Mouse (Mus musculus) cerebellum, adult 18-20 months (tissue): ENCODE measurements at regions not wholly inside any gene's neighbourhood (a gene's known extent, or its start where the extent isn't known, plus 50 kb on each side); places are given as distances from the start of the nearest gene placed in this dataset.

Experiments
- DNase-seq, 2 experiments: peaks; one replicate each; pipeline ENCODE4 v3.0.0; 2021

GRCm38 (mm10) chr7:35948794-35949193 is 146.0 kb upstream of the Zfp507 start:
- no peak for DNase-seq

- DNase-seq, result no peak
Measured at GRCm38 (mm10) chr7:35948389-35948788, 145.6 kb upstream of the Zfp507 start.

GRCm38 (mm10) chr7:35941086-35941485 is 138.3 kb upstream of the Zfp507 start:
- no peak for DNase-seq

- DNase-seq, result no peak
Measured at GRCm38 (mm10) chr7:35938123-35938869, 135.5 kb upstream of the Zfp507 start.

- no peak for DNase-seq
Measured at GRCm38 (mm10) chr7:35926749-35927148, 123.9 kb upstream of the Zfp507 start.

GRCm38 (mm10) chr7:35922582-35922981 is 119.8 kb upstream of the Zfp507 start:
- no peak for DNase-seq

GRCm38 (mm10) chr7:35920884-35921283 is 118.1 kb upstream of the Zfp507 start:
- no peak for DNase-seq

- DNase-seq, result no peak
Measured at GRCm38 (mm10) chr7:35920194-35920609, 117.4 kb upstream of the Zfp507 start.

GRCm38 (mm10) chr7:35910109-35910706 is 107.4 kb upstream of the Zfp507 start:
- DNase-seq, result no peak

- DNase-seq, result peak; percentile 67 to 82
Measured at GRCm38 (mm10) chr7:35901942-35902381, 99.2 kb upstream of the Zfp507 start.

GRCm38 (mm10) chr7:35898701-35899445 is 96.1 kb upstream of the Zfp507 start:
- DNase-seq, result no peak

GRCm38 (mm10) chr7:35893292-35893691 is 90.5 kb upstream of the Zfp507 start:
- no peak for DNase-seq

- DNase-seq, result no peak
Measured at GRCm38 (mm10) chr7:35886051-35886450, 83.2 kb upstream of the Zfp507 start.

GRCm38 (mm10) chr7:35879755-35880304 is 77.0 kb upstream of the Zfp507 start:
- DNase-seq, result peak; percentile 45 to 60

- DNase-seq, result no peak
Measured at GRCm38 (mm10) chr7:35878164-35878563, 75.4 kb upstream of the Zfp507 start.

- DNase-seq, result no peak
Measured at GRCm38 (mm10) chr7:35861049-35861448, 58.2 kb upstream of the Zfp507 start.

- DNase-seq, result no peak
Measured at GRCm38 (mm10) chr7:35859601-35860000, 56.8 kb upstream of the Zfp507 start.

- no peak for DNase-seq
Measured at GRCm38 (mm10) chr7:35857693-35858092, 54.9 kb upstream of the Zfp507 start.
